Mouse (Mus musculus): ENCODE data around the gene Ubtf. TPM values are rescaled to one million over a fixed set of nuclear protein-coding genes. Genes with fewer than 3 reads are reported as not detected.
A peak's percentile ranks its signal among the peaks of the same experiment; 100 is the strongest.

Ubtf gene
- polyA plus RNA-seq, 1 experiment from 2014 or later = 87.3 TPM

DNA sequence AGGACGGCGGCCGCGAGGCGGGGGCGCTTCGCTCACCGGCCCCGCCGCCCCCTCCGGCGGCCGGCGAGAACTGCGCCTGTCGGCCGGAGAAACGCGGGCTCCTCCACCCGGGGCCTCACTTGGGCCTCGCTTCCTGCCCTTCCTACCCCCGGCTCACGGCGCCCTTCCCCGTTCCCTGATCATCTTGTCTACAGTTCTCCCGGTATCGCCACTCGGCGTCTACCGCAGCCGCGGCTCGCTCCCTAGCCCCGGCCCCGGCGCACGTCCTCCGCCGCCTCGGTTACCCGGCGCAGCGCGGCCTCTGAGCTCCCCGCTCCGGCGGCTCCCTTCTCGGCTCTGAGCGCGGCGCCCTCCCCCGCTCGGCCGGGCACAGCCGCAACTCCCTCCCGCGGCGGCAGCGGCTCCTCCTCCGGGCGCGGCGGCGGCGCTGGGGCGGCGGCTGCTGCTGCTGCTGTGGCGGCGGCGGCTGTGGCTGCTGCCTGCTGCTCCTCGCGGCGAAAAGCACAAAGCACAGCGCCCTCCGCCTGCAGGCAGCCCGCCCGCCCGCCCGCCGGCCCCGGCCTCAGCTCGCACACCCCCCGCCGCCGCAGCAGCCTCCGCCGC lies 2.1 kb downstream of the Ubtf start:
- ATAC-seq (ENCODE audit: insufficient number of reproducible peaks, low FRiP score, low TSS enrichment, low read depth) = peak; percentile 6
- Histone ChIP-seq H3K4me2 (replicated peaks) (peak overlapping the region; percentile 87), H3K27me3 (no peaks in the 10 kb centered on the region), H3K27ac (replicated peaks) (peak overlapping the region; percentile 99), H3K9me3 (replicated peaks) (no peaks in the 10 kb centered on the region), H3K36me3 (peaks cover 30% of the 10 kb centered on the region), H3K9ac (peak overlapping the region; percentile 97), H3K4me1 (peaks cover 25% of the 10 kb centered on the region), H3K4me3 (replicated peaks) (peak overlapping the region; percentile 86)
- WGBS = under 1% methylated on average over 74 of the region's 87 CpGs

DNA sequence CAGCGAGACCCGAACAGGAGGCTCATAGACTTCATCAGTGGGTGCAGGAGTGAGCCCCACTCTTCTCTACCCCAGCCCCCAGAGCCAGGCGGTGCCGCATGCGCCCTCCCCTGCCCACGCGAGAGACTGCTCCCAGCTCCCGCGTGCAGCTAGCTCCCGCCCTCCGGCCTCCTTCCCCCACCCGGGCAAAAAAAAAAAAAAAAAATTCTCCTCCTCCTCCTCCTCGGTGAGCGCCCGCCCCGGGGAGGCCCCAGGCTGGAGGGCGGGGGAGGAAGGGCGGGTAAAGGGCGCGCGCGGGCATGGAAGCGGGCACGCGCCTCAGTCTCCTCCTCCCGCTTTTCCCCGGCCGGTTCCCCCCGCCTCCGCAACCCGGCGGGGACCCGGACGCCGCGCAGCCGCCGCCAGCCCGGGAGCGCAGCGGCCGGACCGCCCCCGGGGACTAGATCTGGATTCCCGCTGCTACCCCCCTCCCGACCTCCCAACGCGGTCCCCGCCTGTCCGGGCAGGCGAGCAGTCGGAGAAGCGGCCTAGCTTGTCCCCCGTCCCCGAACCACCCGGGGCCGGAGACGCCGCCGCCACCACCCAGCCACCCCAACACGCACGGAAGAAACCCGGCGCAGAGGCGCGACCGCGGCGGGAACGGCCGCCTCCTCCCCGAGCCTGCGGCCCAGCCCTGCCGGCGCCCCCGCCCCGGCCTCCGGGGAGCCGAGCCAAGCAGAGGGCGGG lies 2.8 kb downstream of the Ubtf start:
- peak overlapping the region; percentile 86 for H3K4me3 ChIP-seq (replicated peaks)
- under 1% methylated on average over 74 of the region's 80 CpGs for WGBS
- peak overlapping the region; percentile 87 for H3K4me2 ChIP-seq (replicated peaks)
- H3K27me3 ChIP-seq = no peaks in the 10 kb centered on the region
- H3K9me3 ChIP-seq (replicated peaks) = no peaks in the 10 kb centered on the region
- peaks cover 25% of the 10 kb centered on the region for H3K4me1 ChIP-seq
- peak; percentile 32 for ATAC-seq (ENCODE audit: insufficient number of reproducible peaks, low FRiP score, low TSS enrichment, low read depth)
- peak overlapping the region; percentile 97 for H3K9ac ChIP-seq
- peaks cover 36% of the 10 kb centered on the region for H3K36me3 ChIP-seq
- peak overlapping the region; percentile 99 for H3K27ac ChIP-seq (replicated peaks)

DNA sequence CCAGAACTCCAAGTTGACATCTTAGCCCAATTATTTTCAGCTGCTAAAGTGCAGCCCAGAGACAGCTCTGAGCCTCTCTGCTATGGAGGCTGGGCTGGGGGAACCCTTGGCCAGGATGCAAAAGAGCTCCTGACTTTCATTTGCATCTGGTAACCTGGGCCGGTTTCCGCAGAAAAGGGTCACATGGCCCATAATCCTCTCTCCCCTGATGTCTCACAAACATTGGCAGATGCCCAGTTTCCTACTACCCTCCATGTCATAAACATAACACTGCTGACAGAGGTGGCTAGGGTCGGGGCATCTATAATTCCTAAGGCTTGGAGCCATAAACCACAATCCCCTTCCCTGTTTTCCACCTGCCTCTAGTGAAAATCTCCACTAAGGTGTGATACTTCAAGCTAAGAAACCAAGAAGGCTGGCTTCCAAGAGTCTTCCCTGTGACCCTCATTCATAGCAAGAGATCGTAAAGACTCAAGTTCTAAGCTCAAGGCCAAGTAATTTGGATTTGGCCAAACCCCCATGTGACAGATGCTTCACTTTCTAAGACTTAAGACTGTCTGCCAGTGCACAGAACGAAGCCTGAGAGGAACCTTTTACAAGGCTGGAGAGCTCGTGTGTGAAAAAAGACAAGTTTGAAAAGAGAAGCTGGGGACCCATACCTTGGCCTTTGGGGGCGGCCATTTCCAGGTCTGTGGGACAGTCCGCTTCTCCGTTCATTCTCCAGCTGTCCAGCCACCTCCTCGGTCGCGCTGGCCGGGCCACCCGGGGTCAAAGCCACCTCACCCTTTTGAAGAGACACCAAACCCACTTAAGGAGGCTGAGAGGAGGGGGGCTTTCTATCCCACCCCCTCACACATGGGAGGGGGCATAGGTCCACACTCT lies 3.6 kb downstream of the Ubtf start:
- Histone ChIP-seq H3K9me3 (replicated peaks) (no peaks in the 10 kb centered on the region), H3K36me3 (peaks cover 36% of the 10 kb centered on the region), H3K4me3 (replicated peaks) (peak overlapping the region; percentile 86), H3K4me1 (peaks cover 27% of the 10 kb centered on the region), H3K27me3 (no peaks in the 10 kb centered on the region), H3K4me2 (replicated peaks) (peak overlapping the region; percentile 87), H3K9ac (peak overlapping the region; percentile 97), H3K27ac (replicated peaks) (peak overlapping the region; percentile 99)
- 11% methylated on average over 14 of the region's 14 CpGs for WGBS
- ATAC-seq (ENCODE audit: insufficient number of reproducible peaks, low FRiP score, low TSS enrichment, low read depth) = no peak

DNA sequence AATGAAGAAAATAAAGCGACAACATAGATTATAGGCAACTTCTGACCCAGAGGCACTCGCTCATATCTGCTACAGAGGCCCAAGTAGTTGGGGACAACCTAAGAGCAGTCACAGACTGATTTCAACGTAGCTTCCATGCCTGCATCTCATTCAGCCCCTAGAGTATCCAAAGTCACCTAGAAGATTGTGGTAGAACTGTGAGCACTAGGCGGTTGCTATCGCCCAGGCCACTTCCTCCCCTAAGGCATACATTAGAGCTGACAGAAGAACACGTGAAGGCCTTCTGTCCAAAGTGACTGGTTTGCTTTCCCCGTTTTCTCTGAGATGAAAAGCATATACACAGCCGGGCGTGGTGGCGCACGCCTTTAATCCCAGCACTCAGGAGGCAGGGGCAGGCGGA lies 5.2 kb downstream of the Ubtf start:
- no peak for ATAC-seq (ENCODE audit: insufficient number of reproducible peaks, low FRiP score, low TSS enrichment, low read depth)
- H3K27ac ChIP-seq (replicated peaks) = no peak overlapping the region
- 84% methylated on average over 12 of the region's 12 CpGs for WGBS

DNA sequence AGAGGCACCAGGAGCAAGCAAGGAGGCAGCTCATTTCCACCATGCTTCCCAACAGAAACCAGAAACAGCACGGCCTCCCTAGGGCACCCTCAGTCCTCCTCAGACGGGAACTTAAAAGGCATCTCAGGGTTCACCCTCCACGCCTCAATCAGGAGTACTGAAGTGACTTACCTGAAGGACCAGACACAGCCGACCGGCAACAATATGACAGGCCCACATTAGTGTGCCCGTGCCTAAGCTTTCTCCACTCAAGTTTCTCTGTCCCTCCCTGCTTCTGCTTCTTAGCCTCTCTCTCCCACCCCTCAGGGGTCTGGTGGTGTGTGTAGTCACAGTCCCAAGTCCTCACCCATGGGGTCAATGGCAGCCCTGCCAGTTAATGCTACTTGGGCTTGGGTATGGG lies 7.0 kb downstream of the Ubtf start:
- Histone ChIP-seq H3K36me3 (peaks cover 64% of the 10 kb centered on the region), H3K9ac (no peak overlapping the region), H3K27me3 (no peaks in the 10 kb centered on the region), H3K4me2 (replicated peaks) (no peak overlapping the region), H3K4me1 (peaks cover 46% of the 10 kb centered on the region), H3K4me3 (replicated peaks) (no peak overlapping the region), H3K27ac (replicated peaks) (no peak overlapping the region), H3K9me3 (replicated peaks) (no peaks in the 10 kb centered on the region)
- ATAC-seq (ENCODE audit: insufficient number of reproducible peaks, low FRiP score, low TSS enrichment, low read depth) = no peak
- WGBS = 73% methylated on average over 6 of the region's 6 CpGs

More for the DNA sequence above, 5.2 kb downstream of the Ubtf start:
- no peaks in the 10 kb centered on the region for H3K27me3 ChIP-seq
- peaks cover 37% of the 10 kb centered on the region for H3K4me1 ChIP-seq
- H3K9me3 ChIP-seq (replicated peaks) = no peaks in the 10 kb centered on the region
- no peak overlapping the region for H3K9ac ChIP-seq
- no peak overlapping the region for H3K4me3 ChIP-seq (replicated peaks)
- no peak overlapping the region for H3K4me2 ChIP-seq (replicated peaks)
- peaks cover 52% of the 10 kb centered on the region for H3K36me3 ChIP-seq

DNA sequence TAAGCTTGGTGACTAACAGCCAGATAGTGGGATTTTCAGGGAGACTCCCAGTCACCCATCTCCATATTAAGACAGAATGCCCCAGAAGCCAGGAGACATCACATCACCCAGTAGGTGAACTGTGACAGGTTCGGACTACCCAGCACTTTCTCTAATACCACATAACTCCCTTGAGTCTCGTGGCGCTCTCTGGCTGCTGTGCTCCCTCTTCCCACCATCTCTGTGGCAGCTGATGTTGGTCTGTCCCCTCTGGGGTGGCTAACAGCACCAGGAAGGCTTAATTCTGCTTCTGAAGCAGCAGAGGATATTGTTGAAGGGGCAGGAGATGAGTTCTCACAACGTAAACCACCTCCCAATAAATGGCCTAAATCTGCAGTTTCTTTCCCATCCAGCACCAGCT lies 7.6 kb downstream of the Ubtf start:
- no peaks in the 10 kb centered on the region for H3K27me3 ChIP-seq
- peaks cover 46% of the 10 kb centered on the region for H3K4me1 ChIP-seq
- H3K27ac ChIP-seq (replicated peaks) = no peak overlapping the region
- no peaks in the 10 kb centered on the region for H3K9me3 ChIP-seq (replicated peaks)
- H3K36me3 ChIP-seq = peaks cover 70% of the 10 kb centered on the region
- no peak overlapping the region for H3K4me2 ChIP-seq (replicated peaks)
- H3K9ac ChIP-seq = no peak overlapping the region
- ATAC-seq (ENCODE audit: insufficient number of reproducible peaks, low FRiP score, low TSS enrichment, low read depth) = no peak
- WGBS = 82% methylated on average over 4 of the region's 4 CpGs
- H3K4me3 ChIP-seq (replicated peaks) = no peak overlapping the region

DNA sequence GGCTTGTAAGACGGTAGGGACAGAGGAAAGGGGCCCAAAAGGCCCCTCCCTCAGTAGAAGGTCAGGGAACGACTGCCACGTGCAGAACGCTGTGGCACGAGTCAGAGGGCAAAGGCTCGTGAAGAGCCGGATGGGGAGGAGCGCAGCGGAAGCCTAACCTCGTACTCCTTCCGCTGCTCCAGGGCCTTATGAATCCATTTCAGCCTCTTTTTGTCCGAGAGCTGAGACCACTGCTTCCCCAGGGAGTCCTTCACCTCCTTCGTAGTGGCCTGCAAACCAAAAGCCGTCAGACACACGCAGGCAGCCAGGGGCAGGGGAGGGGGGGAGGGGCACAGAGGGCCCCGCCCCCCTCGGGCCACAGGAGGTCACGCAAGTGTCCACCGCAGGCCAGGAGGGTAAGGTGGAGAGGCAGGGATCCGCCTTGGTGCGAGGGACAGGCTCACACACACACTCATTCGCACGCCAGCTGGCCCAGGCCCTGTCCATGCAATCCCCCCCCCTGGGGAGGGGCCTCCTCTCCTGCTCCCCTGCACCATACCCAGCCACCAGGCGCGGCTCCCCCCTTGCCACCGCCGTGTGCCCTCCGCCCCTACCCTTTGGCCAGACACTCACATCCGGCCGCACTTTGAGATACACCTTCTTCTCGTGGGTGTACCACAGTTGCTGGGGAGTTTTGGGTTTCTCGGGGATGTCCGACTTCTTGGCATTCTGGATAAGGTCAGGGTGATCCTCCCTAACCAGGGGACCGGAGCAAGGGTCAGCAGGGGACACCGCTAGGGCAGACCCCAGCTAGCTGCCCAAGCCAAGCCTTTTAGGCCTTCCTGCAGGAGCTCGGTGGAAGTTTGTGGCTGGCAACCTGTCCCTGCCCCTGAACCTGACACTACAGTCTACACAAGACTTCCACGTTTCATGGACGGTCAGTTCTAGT lies 8.5 kb downstream of the Ubtf start:
- Histone ChIP-seq H3K9ac (0 out of 2 replicates have a peak overlapping the region, but pooled peaks have one; percentile 5), H3K9me3 (replicated peaks) (no peaks in the 10 kb centered on the region), H3K27me3 (no peaks in the 10 kb centered on the region), H3K4me2 (replicated peaks) (no peak overlapping the region), H3K4me1 (peaks cover 41% of the 10 kb centered on the region), H3K27ac (replicated peaks) (no peak overlapping the region), H3K36me3 (peaks cover 80% of the 10 kb centered on the region), H3K4me3 (replicated peaks) (no peak overlapping the region)
- no peak for ATAC-seq (ENCODE audit: insufficient number of reproducible peaks, low FRiP score, low TSS enrichment, low read depth)
- 45% methylated on average over 38 of the region's 38 CpGs for WGBS

DNA sequence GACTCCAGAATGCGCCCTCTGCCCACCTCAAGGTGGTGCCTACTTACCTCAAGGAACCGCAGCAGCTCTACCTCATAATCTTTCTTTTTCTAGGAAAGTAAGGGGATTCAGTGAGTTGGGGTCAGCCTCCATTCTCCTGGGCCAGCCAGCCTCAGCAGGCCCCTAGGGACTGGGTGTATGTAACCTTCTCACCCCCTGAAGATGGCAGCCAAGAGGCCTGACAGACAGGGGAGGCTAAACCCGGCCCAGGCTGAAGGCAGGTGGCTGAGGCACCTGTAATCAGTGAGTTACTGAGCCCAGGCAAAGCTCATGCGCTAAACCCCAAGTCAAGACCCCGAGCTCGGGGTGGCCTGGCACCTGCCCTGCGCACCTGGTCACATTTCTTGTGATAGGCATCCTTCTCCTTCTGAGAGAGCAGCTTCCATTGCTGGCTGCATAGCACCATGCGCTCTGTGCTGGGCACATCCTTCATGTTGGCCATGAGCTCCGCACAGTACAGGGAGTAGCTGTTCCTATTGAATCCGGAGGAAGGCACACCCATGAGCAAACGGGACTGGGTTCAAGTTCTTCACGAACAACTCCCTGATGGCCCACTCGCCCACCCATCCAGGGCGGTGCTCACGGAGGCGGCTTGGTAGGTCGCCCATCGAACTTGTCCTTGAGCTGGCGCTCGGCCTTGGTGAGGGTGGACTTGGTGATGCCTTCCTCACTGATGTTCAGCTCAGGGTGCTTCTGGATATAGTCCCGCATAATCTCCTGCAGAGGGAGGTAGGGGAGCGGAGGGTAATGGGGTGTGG lies 9.5 kb downstream of the Ubtf start:
- Histone ChIP-seq H3K27ac (replicated peaks) (peak overlapping the region; percentile 77), H3K9ac (peak overlapping the region; percentile 10; the same call in 1 of the 2 replicates)

DNA sequence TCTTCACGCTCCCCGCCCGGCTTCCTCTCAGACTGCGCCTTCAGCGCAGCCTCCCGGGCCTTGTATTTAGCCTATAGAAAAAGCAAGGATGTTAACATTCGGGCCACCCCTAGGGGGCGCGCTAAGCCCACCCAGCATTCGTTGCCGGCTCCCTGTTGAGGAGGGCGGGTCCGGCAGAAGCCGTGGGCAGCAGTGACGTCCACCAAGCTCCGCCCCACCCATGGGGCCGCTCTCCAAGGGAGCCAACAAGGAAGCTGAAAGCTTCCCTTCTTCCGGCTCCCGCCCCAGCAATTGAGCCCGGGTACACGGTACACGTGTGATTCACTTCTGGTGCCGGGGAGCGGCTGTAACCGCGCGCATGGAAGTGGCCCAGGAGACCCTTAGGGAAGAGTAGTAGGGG lies 10.6 kb downstream of the Ubtf start:
- H3K4me2 ChIP-seq (replicated peaks) = peak overlapping the region; percentile 76
- no peaks in the 10 kb centered on the region for H3K9me3 ChIP-seq (replicated peaks)
- H3K36me3 ChIP-seq = peaks cover 73% of the 10 kb centered on the region
- WGBS = under 1% methylated on average over 27 of the region's 27 CpGs
- H3K4me3 ChIP-seq (replicated peaks) = peak overlapping the region; percentile 41
- 0 out of 2 replicates have a peak overlapping the region, but pooled peaks have one; percentile 10 for H3K9ac ChIP-seq
- H3K27ac ChIP-seq (replicated peaks) = peak overlapping the region; percentile 77
- peaks cover 31% of the 10 kb centered on the region for H3K4me1 ChIP-seq
- H3K27me3 ChIP-seq = no peaks in the 10 kb centered on the region
- peak; percentile 92 for ATAC-seq (ENCODE audit: insufficient number of reproducible peaks, low FRiP score, low TSS enrichment, low read depth)

More for the DNA sequence above, 9.5 kb downstream of the Ubtf start:
- Histone ChIP-seq H3K4me3 (replicated peaks) (peak overlapping the region; percentile 41; the same call in 1 of the 2 replicates), H3K4me1 (peaks cover 31% of the 10 kb centered on the region), H3K27me3 (no peaks in the 10 kb centered on the region), H3K4me2 (replicated peaks) (peak overlapping the region; percentile 76), H3K36me3 (peaks cover 83% of the 10 kb centered on the region), H3K9me3 (replicated peaks) (no peaks in the 10 kb centered on the region)
- ATAC-seq (ENCODE audit: insufficient number of reproducible peaks, low FRiP score, low TSS enrichment, low read depth) = no peak
- 84% methylated on average over 22 of the region's 22 CpGs for WGBS

DNA sequence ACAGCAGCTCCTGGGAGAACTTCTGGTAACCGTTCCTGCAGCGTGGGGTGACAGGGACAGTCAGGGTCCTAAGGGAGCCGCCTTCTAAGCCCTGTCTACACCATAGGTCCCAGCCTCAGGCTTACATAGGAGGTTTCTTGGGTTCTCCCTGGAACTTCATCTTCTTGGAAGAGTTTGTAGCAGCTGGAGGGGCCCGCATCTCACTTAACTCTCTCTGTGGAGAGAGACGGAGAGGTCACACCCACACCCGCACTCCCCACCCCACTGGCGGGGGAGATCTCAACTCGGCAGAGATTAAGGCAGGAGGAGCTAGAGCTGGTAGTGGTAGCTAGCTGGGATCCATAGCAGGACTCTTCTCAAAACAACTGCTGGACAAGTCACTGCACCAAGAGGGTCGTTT lies 11.4 kb downstream of the Ubtf start:
- no peak overlapping the region for H3K4me3 ChIP-seq (replicated peaks)
- H3K27ac ChIP-seq (replicated peaks) = no peak overlapping the region
- no peak overlapping the region for H3K9ac ChIP-seq
- H3K9me3 ChIP-seq (replicated peaks) = no peaks in the 10 kb centered on the region
- no peaks in the 10 kb centered on the region for H3K27me3 ChIP-seq
- H3K4me1 ChIP-seq = peaks cover 31% of the 10 kb centered on the region
- H3K36me3 ChIP-seq = peaks cover 65% of the 10 kb centered on the region
- whole genome bisulfite sequencing = 84% methylated on average over 9 of the region's 9 CpGs
- no peak overlapping the region for H3K4me2 ChIP-seq (replicated peaks)
- ATAC-seq (ENCODE audit: insufficient number of reproducible peaks, low FRiP score, low TSS enrichment, low read depth) = no peak

Measured in embryonic facial prominence, embryonic 15.5 days (tissue).